Mouse (Mus musculus) MEL (cell line): Measurements from ENCODE around the gene Cep63. TPM values are rescaled to one million over a fixed set of nuclear protein-coding genes. Genes with fewer than 3 reads are reported as not detected.

Source experiments
- DNase-seq: peaks from one replicate; pipeline ENCODE4 v3.0.0; 2011; ENCODE audit warnings: low read depth, low spot score
- H3K27ac ChIP-seq: 2 replicates; pipeline ENCODE4 v1.5.1; 2012; ENCODE audit warnings: low read depth, mild to moderate bottlenecking, control low read depth, low read length, moderate library complexity; ENCODE audit not compliant: control insufficient read depth
- H3K27me3 ChIP-seq, 2 experiments: fragments of 150-350 bp in 1 of 2; sonication (generic) in 1 of 2; 2 replicates each; pipeline ENCODE4 v1.6.1; 2012; ENCODE audit warnings: low read length in 2 of 2, mild to moderate bottlenecking in 2 of 2, improper control_type of control experiment in 1 of 2, moderate library complexity in 1 of 2; ENCODE audit not compliant: insufficient read depth in 2 of 2, control insufficient read depth in 1 of 2
- H3K36me3 ChIP-seq, 2 experiments: 2 replicates each; pipeline ENCODE4 v1.6.1; 2012 to 2014; ENCODE audit warnings: low read length in 2 of 2, improper control_type of control experiment in 1 of 2, inconsistent platforms in 1 of 2, mild to moderate bottlenecking in 1 of 2; ENCODE audit not compliant: insufficient read depth in 2 of 2, control insufficient read depth in 1 of 2
- H3K4me1 ChIP-seq, 2 experiments: fragments of 150-350 bp in 1 of 2; sonication (generic) in 1 of 2; 2 replicates each; pipeline ENCODE4 v1.6.1; 2012; ENCODE audit warnings: low read length in 2 of 2, improper control_type of control experiment in 1 of 2, mild to moderate bottlenecking in 1 of 2; ENCODE audit not compliant: insufficient read depth in 2 of 2, control insufficient read depth in 1 of 2
- H3K4me3 ChIP-seq, 2 experiments: fragments of 150-350 bp in 1 of 2; sonication (generic) in 1 of 2; 2 replicates each; pipeline ENCODE4 v1.5.1; 2012; ENCODE audit warnings: low read depth in 2 of 2, low read length in 2 of 2, mild to moderate bottlenecking in 2 of 2, moderate library complexity in 2 of 2, control low read depth in 1 of 2, improper control_type of control experiment in 1 of 2; ENCODE audit not compliant: control insufficient read depth in 1 of 2, insufficient read depth in 1 of 2
- H3K79me2 ChIP-seq: 2 replicates; pipeline ENCODE4 v1.6.1; 2012; ENCODE audit warnings: mild to moderate bottlenecking, low read length, moderate library complexity; ENCODE audit not compliant: control insufficient read depth, poor library complexity, insufficient read depth
- H3K9ac ChIP-seq: 2 replicates; pipeline ENCODE4 v1.6.1; 2012; ENCODE audit warnings: low read depth, mild to moderate bottlenecking, control low read depth, low read length, moderate library complexity; ENCODE audit not compliant: control insufficient read depth, poor library complexity, severe bottlenecking
- H3K9me3 ChIP-seq: fragments of 150-350 bp; sonication (generic); replicated peaks from 2 replicates; pipeline ENCODE4 v1.6.1; 2012; ENCODE audit warnings: mild to moderate bottlenecking, low read length, improper control_type of control experiment, moderate library complexity; ENCODE audit not compliant: insufficient read depth
- CTCF ChIP-seq, 3 experiments: IDR thresholded peaks in 2 of 3; conservative IDR thresholded peaks in 1 of 3; 2 replicates each; pipeline ENCODE4 v1.5.1; 2011 to 2012; ENCODE audit warnings: low read length in 3 of 3, low read depth in 2 of 3, mild to moderate bottlenecking in 2 of 3, improper control_type of control experiment in 1 of 3, inconsistent platforms in 1 of 3, mixed read lengths in 1 of 3, moderate library complexity in 1 of 3; ENCODE audit not compliant: control insufficient read depth in 1 of 3, insufficient read depth in 1 of 3, poor library complexity in 1 of 3, severe bottlenecking in 1 of 3
- ETS1 ChIP-seq: IDR thresholded peaks from 2 replicates; pipeline ENCODE4 v1.6.1; 2012; ENCODE audit warnings: low read depth, mild to moderate bottlenecking, inconsistent platforms, low read length, improper control_type of control experiment, moderate library complexity
- GABPA ChIP-seq: IDR thresholded peaks from 2 replicates; pipeline ENCODE4 v1.6.1; 2012; ENCODE audit warnings: low read depth, mild to moderate bottlenecking, inconsistent platforms, low read length, improper control_type of control experiment, moderate library complexity
- GATA1 ChIP-seq: IDR thresholded peaks from 2 replicates; pipeline ENCODE4 v1.6.1; 2011; ENCODE audit warnings: low read depth, low read length, improper control_type of control experiment
- MAFK ChIP-seq: IDR thresholded peaks from 2 replicates; pipeline ENCODE4 v1.6.1; 2011; ENCODE audit warnings: low read depth, mild to moderate bottlenecking, low read length, improper control_type of control experiment, borderline replicate concordance
- MAX ChIP-seq: IDR thresholded peaks from 2 replicates; pipeline ENCODE4 v1.6.1; 2011; ENCODE audit warnings: low read length, improper control_type of control experiment
- MEF2A ChIP-seq: IDR thresholded peaks from 2 replicates; pipeline ENCODE4 v1.6.1; 2014; ENCODE audit warnings: low read depth, mild to moderate bottlenecking, inconsistent platforms, low read length, improper control_type of control experiment; ENCODE audit not compliant: poor library complexity, insufficient replicate concordance, severe bottlenecking; ENCODE audit errors: extremely low read depth
- MXI1 ChIP-seq: IDR thresholded peaks from 2 replicates; pipeline ENCODE4 v1.6.1; 2011; ENCODE audit warnings: mild to moderate bottlenecking, low read depth, low read length, improper control_type of control experiment
- MYC ChIP-seq: IDR thresholded peaks from 2 replicates; pipeline ENCODE4 v1.6.1; 2011; ENCODE audit warnings: low read depth, mild to moderate bottlenecking, low read length, improper control_type of control experiment, moderate library complexity
- NELFE ChIP-seq: IDR thresholded peaks from 2 replicates; pipeline ENCODE4 v1.6.1; 2011; ENCODE audit warnings: low read depth, low read length, improper control_type of control experiment
- RAD21 ChIP-seq: IDR thresholded peaks from 2 replicates; pipeline ENCODE4 v1.6.1; 2011; ENCODE audit warnings: mild to moderate bottlenecking, low read depth, low read length, improper control_type of control experiment
- TAL1 ChIP-seq: IDR thresholded peaks from 2 replicates; pipeline ENCODE4 v1.6.1; 2012; ENCODE audit warnings: mild to moderate bottlenecking, inconsistent platforms, low read length, moderate library complexity, mixed read lengths
- ZC3H11A ChIP-seq: IDR thresholded peaks from 2 replicates; pipeline ENCODE4 v1.6.1; 2012; ENCODE audit warnings: low read depth, mild to moderate bottlenecking, inconsistent platforms, low read length, improper control_type of control experiment
- ZKSCAN1 ChIP-seq: IDR thresholded peaks from 2 replicates; pipeline ENCODE4 v1.6.1; 2012; ENCODE audit warnings: low read depth, mild to moderate bottlenecking, inconsistent platforms, low read length, improper control_type of control experiment, moderate library complexity
- ZMIZ1 ChIP-seq: IDR thresholded peaks from 2 replicates; pipeline ENCODE4 v1.6.1; 2012; ENCODE audit warnings: low read depth, mild to moderate bottlenecking, inconsistent platforms, low read length, improper control_type of control experiment, moderate library complexity
- polyA plus RNA-seq, 2 experiments: library from polyadenylated mRNA; stranded (reverse) in 1 of 2; unstranded in 1 of 2; fragments of >175 nt in 1 of 2; fragments of >200 nt in 1 of 2; gene quantifications; 2 replicates each; pipeline versions ENCODE4 v1.2.1 to v1.2.4; 2012; ENCODE audit warnings: low replicate concordance in 2 of 2, low read depth in 1 of 2; ENCODE audit not compliant: insufficient read length in 2 of 2, insufficient read depth in 1 of 2, missing spikeins in 1 of 2
- total RNA-seq: library from RNA; depleted of rRNA; stranded (reverse); fragments of 300-350 nt; gene quantifications from 2 replicates; pipeline ENCODE4 v1.2.3, GENCODE M21; 2012

Gene Cep63
- total and polyA plus RNA-seq, 3 experiments, result 9.6 to 14.6 TPM; not detected in 1

- no peaks in the 10 kb centered on the region for H3K9me3 ChIP-seq
- peaks cover 0 to 10% of the 10 kb centered on the region in 2 experiments; a peak in 2 of 4 replicates for H3K36me3 ChIP-seq
- H3K27ac ChIP-seq, result peak overlapping the region; percentile 98
- H3K4me1 ChIP-seq, result peaks cover 4 to 18% of the 10 kb centered on the region in 2 experiments; a peak in 3 of 4 replicates
- peaks cover 14% of the 10 kb centered on the region for H3K79me2 ChIP-seq
- peak overlapping the region; percentile 70 to 97 for H3K4me3 ChIP-seq
- no peaks in the 10 kb centered on the region for H3K27me3 ChIP-seq
- H3K9ac ChIP-seq, result peak overlapping the region; percentile 99
- DNase-seq, result no peak
- TF ChIP-seq MYC, result no peak
- TF ChIP-seq NELFE, result no peak
- TF ChIP-seq CTCF (IDR thresholded peaks at IDR 0.05 in 2 of 3, conservative IDR thresholded peaks at IDR 0.05 in 1 of 3; ENCODE audit: control insufficient read depth in 1 of 3, insufficient read depth in 1 of 3, low read depth in 2 of 3, low read length in 3 of 3, poor library complexity in 1 of 3, severe bottlenecking in 1 of 3), result no peak
- TF ChIP-seq, all 39 proteins: peak for 0
Measured at GRCm38 (mm10) chr9:102626839-102627225, 498 bp upstream of the Cep63 start.

DNA sequence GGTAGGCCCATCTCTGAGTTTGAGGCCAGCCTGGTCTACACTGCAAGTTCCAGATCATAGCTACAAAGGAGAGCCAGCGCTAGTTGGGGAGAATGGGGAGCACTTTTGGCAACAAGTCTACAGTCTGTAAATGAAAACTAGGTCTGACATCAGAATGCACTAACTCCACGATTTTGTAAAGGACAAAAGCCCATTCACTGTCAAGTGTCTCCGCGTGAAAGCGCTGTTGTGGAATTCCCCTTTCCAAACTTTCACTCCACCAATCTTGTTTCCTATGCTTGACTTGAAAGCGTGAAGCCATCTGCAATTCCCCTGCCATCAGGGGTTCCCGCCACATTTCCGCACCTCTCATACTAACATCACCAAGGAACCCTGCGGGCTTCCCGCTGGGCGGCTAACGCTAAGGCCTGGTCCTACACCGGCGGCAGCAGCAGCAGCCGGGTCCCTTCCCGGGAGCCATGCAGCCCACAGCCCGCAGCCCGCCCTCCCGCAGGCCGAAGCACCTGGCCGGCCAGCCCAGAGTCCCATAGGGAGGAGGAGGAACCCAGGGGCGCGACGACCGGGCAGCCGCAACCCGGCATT lies 842 bp downstream of the Cep63 start:
- Histone ChIP-seq H3K9me3 (no peaks in the 10 kb centered on the region), H3K79me2 (peaks cover 14% of the 10 kb centered on the region), H3K4me3 (peak overlapping the region; percentile 71 to 81), H3K36me3 (peaks cover 0 to 10% of the 10 kb centered on the region in 2 experiments; a peak in 2 of 4 replicates), H3K27ac (peak overlapping the region; percentile 69), H3K4me1 (peaks cover 4 to 18% of the 10 kb centered on the region in 2 experiments; a peak in 3 of 4 replicates), H3K27me3 (no peaks in the 10 kb centered on the region), H3K9ac (peak overlapping the region; percentile 98)
- no peak for TF ChIP-seq GATA1
- 0 out of 2 replicates have a peak, but pooled peaks have one; percentile 31 for TF ChIP-seq MXI1
- TF ChIP-seq MAX, result peak; percentile 9
- peak; percentile 77 for DNase-seq

- Histone ChIP-seq H3K4me3 (no peak overlapping the region), H3K79me2 (peaks cover 14% of the 10 kb centered on the region), H3K9me3 (no peaks in the 10 kb centered on the region), H3K27ac (no peak overlapping the region), H3K4me1 (peaks cover 4 to 18% of the 10 kb centered on the region in 2 experiments; a peak in 3 of 4 replicates), H3K36me3 (peaks cover 0 to 10% of the 10 kb centered on the region in 2 experiments; a peak in 2 of 4 replicates), H3K9ac (no peak overlapping the region), H3K27me3 (no peaks in the 10 kb centered on the region)
- no peak for DNase-seq
- TF ChIP-seq GABPA (no peak), ZC3H11A (no peak), MAFK (no peak), ZMIZ1 (no peak), ZKSCAN1 (no peak), ETS1 (no peak), RAD21 (no peak), MEF2A (no peak), TAL1 (no peak)
Measured at GRCm38 (mm10) chr9:102623581-102623980, 2.8 kb downstream of the Cep63 start.
